Mouse (Mus musculus) limb, embryonic 14.5 days (tissue): Measurements from ENCODE around the gene Fto. TPM values are rescaled to one million over a fixed set of nuclear protein-coding genes. Genes with fewer than 3 reads are reported as not detected.

Source experiments
- ATAC-seq: fragments of 200-750 bp; cut with Nextera tagmentation; 2 replicates; pipeline ENCODE4 v1.8.0; 2017; ENCODE audit warnings: low read depth, moderate number of reproducible peaks, moderate TSS enrichment; ENCODE audit not compliant: low FRiP score
- DNase-seq: peaks from one replicate; pipeline ENCODE4 v3.0.0-alpha.2; 2015; ENCODE audit warnings: low spot score
- H3K27ac ChIP-seq: fragments of 300-500 bp; sonication (generic); replicated peaks from 2 replicates; pipeline ENCODE4 v1.5.1; 2014; ENCODE audit warnings: low read depth, mild to moderate bottlenecking, low read length, moderate library complexity, mixed read lengths
- H3K27me3 ChIP-seq: fragments of 300-500 bp; sonication (generic); 2 replicates; pipeline ENCODE4 v1.6.1; 2014; ENCODE audit warnings: low read length, mixed read lengths; ENCODE audit not compliant: control insufficient read depth, insufficient read depth
- H3K36me3 ChIP-seq: fragments of 300-500 bp; sonication (generic); 2 replicates; pipeline ENCODE4 v1.6.1; 2014; ENCODE audit warnings: mild to moderate bottlenecking, low read length, moderate library complexity, mixed read lengths; ENCODE audit not compliant: control insufficient read depth, insufficient read depth
- H3K4me1 ChIP-seq: fragments of 300-500 bp; sonication (generic); 2 replicates; pipeline ENCODE4 v1.6.1; 2014; ENCODE audit warnings: antibody characterized with exemption, low read length, mixed read lengths; ENCODE audit not compliant: control insufficient read depth, insufficient read depth
- H3K4me2 ChIP-seq: fragments of 300-500 bp; sonication (generic); replicated peaks from 2 replicates; pipeline ENCODE4 v1.6.1; 2014; ENCODE audit warnings: low read depth, mild to moderate bottlenecking, low read length, moderate library complexity; ENCODE audit not compliant: severe bottlenecking
- H3K4me3 ChIP-seq: fragments of 300-500 bp; sonication (generic); replicated peaks from 2 replicates; pipeline ENCODE4 v1.5.1; 2014; ENCODE audit warnings: low read length
- H3K9ac ChIP-seq: fragments of 300-500 bp; sonication (generic); 2 replicates; pipeline ENCODE4 v1.6.1; 2014; ENCODE audit warnings: mild to moderate bottlenecking, low read depth, low read length, moderate library complexity; ENCODE audit not compliant: severe bottlenecking
- H3K9me3 ChIP-seq: fragments of 300-500 bp; sonication (generic); 2 replicates; pipeline ENCODE4 v1.6.1; 2016; ENCODE audit warnings: low read length; ENCODE audit not compliant: control insufficient read depth
- POLR2A ChIP-seq: fragments of 200-500 bp; IDR thresholded peaks from 2 replicates; pipeline ENCODE4 v1.8.0; 2012; ENCODE audit warnings: inconsistent platforms, mild to moderate bottlenecking, moderate library complexity, borderline replicate concordance; ENCODE audit not compliant: insufficient read depth, insufficient read length; ENCODE audit errors: extremely low read depth
- WGBS: fragments of 180-500 bp; shearing (Covaris S2); extraction: QIAGEN DNeasy Blood & Tissue Kit; methylation state at CpG from one replicate; pipeline ENCODE4 v1.1.7; 2014; 5-methylcytosine and 5-hydroxymethylcytosine counted together
- polyA plus RNA-seq, 2 experiments: library from polyadenylated mRNA; depleted of rRNA in 1 of 2; stranded (reverse) in 1 of 2; unstranded in 1 of 2; fragments of >200 nt; fragmentation: Nextera tagmentation in 1 of 2; extraction: Ambion mirVana in 1 of 2; gene quantifications; 2 replicates each; pipeline versions ENCODE4 v1.2.1 to v1.2.3; 2012 to 2014

Fto gene
- polyA plus RNA-seq, 2 experiments = 80.0 to 107 TPM

GRCm38 (mm10) chr8:91712731-91713569 is 399.6 kb downstream of the Fto start:
- peak overlapping the region; percentile 18 for H3K4me3 ChIP-seq
- H3K27ac ChIP-seq = no peak overlapping the region
- H3K4me1 ChIP-seq = peaks cover 6% of the 10 kb centered on the region; the same call in 1 of the 2 replicates
- H3K9ac ChIP-seq = 0 out of 2 replicates have a peak overlapping the region, but pooled peaks have one; percentile 4
- DNase-seq = peak; percentile 51
- no peak for TF ChIP-seq POLR2A
- 2% methylated on average over 31 of the region's 31 CpGs for WGBS
- H3K36me3 ChIP-seq = no peaks in the 10 kb centered on the region
- H3K27me3 ChIP-seq = peaks cover 82% of the 10 kb centered on the region
- ATAC-seq = peak; percentile 37; the same call in 1 of the 2 replicates
- no peaks in the 10 kb centered on the region for H3K9me3 ChIP-seq
- H3K4me2 ChIP-seq = peak overlapping the region; percentile 34

GRCm38 (mm10) chr8:91713677-91714312 is 400.5 kb downstream of the Fto start:
- Histone ChIP-seq H3K4me1 (peaks cover 6% of the 10 kb centered on the region; the same call in 1 of the 2 replicates), H3K9ac (0 out of 2 replicates have a peak overlapping the region, but pooled peaks have one; percentile 4), H3K4me2 (peak overlapping the region; percentile 34), H3K36me3 (no peaks in the 10 kb centered on the region), H3K27ac (no peak overlapping the region), H3K4me3 (peak overlapping the region; percentile 18), H3K9me3 (no peaks in the 10 kb centered on the region), H3K27me3 (peaks cover 74% of the 10 kb centered on the region)
- no peak for ATAC-seq
- 5% methylated on average over 12 of the region's 12 CpGs for WGBS
- TF ChIP-seq POLR2A = no peak
- no peak for DNase-seq

GRCm38 (mm10) chr8:91714733-91715132 is 401.4 kb downstream of the Fto start:
- no peak overlapping the region for H3K4me2 ChIP-seq
- 68% methylated on average over 7 of the region's 7 CpGs for WGBS
- H3K4me3 ChIP-seq = no peak overlapping the region
- peaks cover 6% of the 10 kb centered on the region; the same call in 1 of the 2 replicates for H3K4me1 ChIP-seq
- ATAC-seq = no peak
- H3K27me3 ChIP-seq = peaks cover 64% of the 10 kb centered on the region
- no peaks in the 10 kb centered on the region for H3K36me3 ChIP-seq
- no peak overlapping the region for H3K27ac ChIP-seq
- no peak for DNase-seq
- H3K9ac ChIP-seq = no peak overlapping the region
- H3K9me3 ChIP-seq = no peaks in the 10 kb centered on the region
- TF ChIP-seq POLR2A = no peak

- Histone ChIP-seq H3K9ac (no peak overlapping the region), H3K27ac (no peak overlapping the region), H3K36me3 (no peaks in the 10 kb centered on the region), H3K4me1 (peaks cover 6% of the 10 kb centered on the region; the same call in 1 of the 2 replicates), H3K27me3 (peaks cover 56% of the 10 kb centered on the region), H3K4me2 (no peak overlapping the region), H3K9me3 (no peaks in the 10 kb centered on the region), H3K4me3 (no peak overlapping the region)
- TF ChIP-seq POLR2A = no peak
- no peak for DNase-seq
- no peak for ATAC-seq
- 22% methylated on average over 8 of the region's 8 CpGs for WGBS
Measured at GRCm38 (mm10) chr8:91715387-91716085, 402.2 kb downstream of the Fto start.

Other genes with a start within 250 kb of the Fto start
- gene Rbl2, start 243.5 kb upstream of the Fto start, polyA plus RNA-seq (2012; rRNA removed) = 20.3 and 22.3 TPM in 2 replicates
- 20.0 and 20.3 TPM in 2 replicates for gene Rbl2, start 243.5 kb upstream of the Fto start, polyA plus RNA-seq (2014; fragmentation: Nextera tagmentation; extraction: Ambion mirVana)
- 30.4 and 35.7 TPM in 2 replicates for gene Aktip, start 113.5 kb upstream of the Fto start, polyA plus RNA-seq (2012; rRNA removed)
- 58.0 and 61.3 TPM in 2 replicates for gene Aktip, start 113.5 kb upstream of the Fto start, polyA plus RNA-seq (2014; fragmentation: Nextera tagmentation; extraction: Ambion mirVana)
- 6.8 and 7.7 TPM in 2 replicates for gene Rpgrip1l, start 263 bp upstream of the Fto start, polyA plus RNA-seq (2012; rRNA removed)
- gene Rpgrip1l, start 263 bp upstream of the Fto start, polyA plus RNA-seq (2014; fragmentation: Nextera tagmentation; extraction: Ambion mirVana) = 16.5 and 18.7 TPM in 2 replicates